Mouse (Mus musculus) heart, postnatal 36 days (tissue): Measurements from ENCODE around the gene Haus8. TPM values are rescaled to one million over a fixed set of nuclear protein-coding genes. Genes with fewer than 3 reads are reported as not detected.

ENCODE experiments used
- total RNA-seq, 2 experiments: library from RNA; stranded (reverse); gene quantifications; 2 replicates each; pipeline ENCODE4 v1.2.3; 2021

Haus8 gene
- total RNA-seq, 2 experiments from 2014 or later = 27.4 to 29.9 TPM

Other genes with a start within 250 kb of the Haus8 start
- gene Myo9b, start 220 bp downstream of the Haus8 start, total RNA-seq = 10 to 100 TPM; 24.1 to 28.2 TPM
- gene Use1, start 93.9 kb upstream of the Haus8 start, total RNA-seq = 100 to 1,000 TPM; 148 to 149 TPM
- gene Ocel1, start 98.4 kb upstream of the Haus8 start, total RNA-seq = 10 to 100 TPM; 11.1 to 14.9 TPM
- 10 to 100 TPM; 47.6 to 53.6 TPM for gene Nr2f6, start 109.0 kb upstream of the Haus8 start, total RNA-seq
- gene Ushbp1, start 122.9 kb upstream of the Haus8 start, total RNA-seq = 10 to 100 TPM; 28.0 to 30.4 TPM
- 10 to 100 TPM; 61.2 to 67.1 TPM for gene Babam1, start 123.9 kb upstream of the Haus8 start, total RNA-seq
- under 1 TPM; 0.19 to 0.39 TPM for gene Ankle1, start 133.1 kb upstream of the Haus8 start, total RNA-seq
- gene Abhd8, start 190.7 kb upstream of the Haus8 start, total RNA-seq = 10 to 100 TPM; 26.2 to 29.9 TPM
- gene Mrpl34, start 192.0 kb upstream of the Haus8 start, total RNA-seq = 100 to 1,000 TPM; 117 to 129 TPM
- gene Dda1, start 196.3 kb upstream of the Haus8 start, total RNA-seq = 10 to 100 TPM; 32.1 to 32.3 TPM
- gene Ano8, start 213.0 kb upstream of the Haus8 start, total RNA-seq = 10 to 100 TPM; 18.1 to 18.6 TPM
- 10 to 100 TPM; 15.8 to 20.2 TPM for gene Gtpbp3, start 215.2 kb upstream of the Haus8 start, total RNA-seq
- 10 to 100 TPM; 24.5 to 26.0 TPM for gene Plvap, start 238.8 kb upstream of the Haus8 start, total RNA-seq